Mouse (Mus musculus) stomach, embryonic 16.5 days (tissue): ENCODE data around the gene Milr1. TPM values are rescaled to one million over a fixed set of nuclear protein-coding genes. Genes with fewer than 3 reads are reported as not detected.
"Not testable (repeated sequence)": the region's sequence is repeated elsewhere in the genome, so short reads cannot be mapped to it uniquely, and the experiment has no call there.

Source experiments
- ATAC-seq: fragments of 200-750 bp; cut with Nextera tagmentation; 2 replicates; pipeline ENCODE4 v1.8.0; 2017; ENCODE audit warnings: moderate number of reproducible peaks, moderate TSS enrichment; ENCODE audit not compliant: insufficient read depth, low FRiP score
- H3K27ac ChIP-seq: fragments of 300-500 bp; sonication (generic); 2 replicates; pipeline ENCODE4 v1.5.1; 2014; ENCODE audit warnings: low read length
- H3K27me3 ChIP-seq: fragments of 300-500 bp; sonication (generic); 2 replicates; pipeline ENCODE4 v1.6.1; 2014; ENCODE audit warnings: low read length, control low read depth, mixed read lengths; ENCODE audit not compliant: control insufficient read depth, insufficient read depth
- H3K36me3 ChIP-seq: fragments of 300-500 bp; sonication (generic); 2 replicates; pipeline ENCODE4 v1.6.1; 2014; ENCODE audit warnings: low read length; ENCODE audit not compliant: control insufficient read depth, insufficient read depth
- H3K4me1 ChIP-seq: fragments of 300-500 bp; sonication (generic); 2 replicates; pipeline ENCODE4 v1.6.1; 2014; ENCODE audit warnings: low read length, control low read depth, mixed read lengths; ENCODE audit not compliant: control insufficient read depth, insufficient read depth
- H3K4me2 ChIP-seq: fragments of 300-500 bp; sonication (generic); 2 replicates; pipeline ENCODE4 v1.6.1; 2014; ENCODE audit warnings: low read depth, low read length, mixed read lengths
- H3K4me3 ChIP-seq: fragments of 300-500 bp; sonication (generic); replicated peaks from 2 replicates; pipeline ENCODE4 v1.5.1; 2014; ENCODE audit warnings: mild to moderate bottlenecking, low read length
- H3K9ac ChIP-seq: fragments of 300-500 bp; sonication (generic); 2 replicates; pipeline ENCODE4 v1.6.1; 2014; ENCODE audit warnings: low read length
- H3K9me3 ChIP-seq: fragments of 300-500 bp; sonication (generic); replicated peaks from 2 replicates; pipeline ENCODE4 v1.6.1; 2016; ENCODE audit warnings: low read length, control low read depth; ENCODE audit not compliant: control insufficient read depth
- WGBS: fragments of 180-500 bp; shearing (Covaris S2); extraction: QIAGEN DNeasy Blood & Tissue Kit; methylation state at CpG from one replicate; pipeline ENCODE4 v1.1.7; 2014; 5-methylcytosine and 5-hydroxymethylcytosine counted together
- polyA plus RNA-seq: library from polyadenylated mRNA; unstranded; fragments of >200 nt; fragmentation: Nextera tagmentation; extraction: Ambion mirVana; gene quantifications from 2 replicates; pipeline ENCODE4 v1.2.1, GENCODE M21; 2015

Milr1 gene
- polyA plus RNA-seq, 1 experiment from 2014 or later = 3.1 TPM

- H3K27me3 ChIP-seq, H3K36me3 ChIP-seq, H3K27ac ChIP-seq, H3K9me3 ChIP-seq, H3K4me2 ChIP-seq, ATAC-seq, H3K4me3 ChIP-seq, H3K9ac ChIP-seq, H3K4me1 ChIP-seq: not testable (repeated sequence)
- WGBS = 60% methylated on average over 1 of the region's 1 CpGs
Observed at GRCm38 (mm10) chr11:106807442-106807841, 56.4 kb downstream of the Milr1 start.

DNA sequence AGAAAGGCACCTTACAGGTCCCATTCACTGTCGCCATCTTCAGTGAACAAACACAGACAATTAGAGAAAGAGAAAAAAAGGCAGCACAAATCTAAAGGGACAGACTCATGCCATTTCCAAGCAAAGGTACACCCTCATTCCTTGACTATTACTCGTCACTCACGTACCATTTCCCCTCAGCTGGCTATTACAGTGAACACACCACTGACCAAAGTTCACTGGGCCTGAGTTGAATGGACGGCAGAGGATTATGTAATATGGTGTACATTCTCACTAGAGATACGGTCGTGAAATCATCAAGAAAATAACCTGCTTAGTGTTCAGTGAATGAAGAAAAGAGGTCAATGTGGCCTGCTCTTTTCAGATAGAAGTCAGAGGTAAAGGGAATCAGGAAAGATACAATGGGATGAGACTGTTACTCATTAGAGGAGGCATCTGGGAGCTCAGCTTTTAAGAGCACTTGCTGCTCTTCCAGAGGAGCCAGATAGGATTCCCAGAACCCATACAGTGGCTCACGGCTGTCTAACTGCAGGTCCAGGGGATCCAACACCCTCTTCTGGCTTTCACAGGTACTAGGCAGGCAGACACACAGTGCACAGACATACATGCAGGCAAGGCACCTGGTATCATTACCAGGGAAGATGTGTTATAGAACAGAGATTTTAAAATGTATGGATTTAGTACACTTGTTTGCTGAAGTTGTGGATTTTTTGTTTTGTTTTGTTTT lies 61.5 kb downstream of the Milr1 start:
- Histone ChIP-seq H3K27me3 (no peaks in the 10 kb centered on the region), H3K9me3 (no peaks in the 10 kb centered on the region), H3K9ac (no peak overlapping the region), H3K36me3 (0 out of 2 replicates have a peak, but pooled peaks cover 6% of the 10 kb centered on the region), H3K27ac (no peak overlapping the region), H3K4me2 (no peak overlapping the region), H3K4me1 (no peaks in the 10 kb centered on the region), H3K4me3 (no peak overlapping the region)
- ATAC-seq = no peak
- 86% methylated on average over 7 of the region's 7 CpGs for WGBS

DNA sequence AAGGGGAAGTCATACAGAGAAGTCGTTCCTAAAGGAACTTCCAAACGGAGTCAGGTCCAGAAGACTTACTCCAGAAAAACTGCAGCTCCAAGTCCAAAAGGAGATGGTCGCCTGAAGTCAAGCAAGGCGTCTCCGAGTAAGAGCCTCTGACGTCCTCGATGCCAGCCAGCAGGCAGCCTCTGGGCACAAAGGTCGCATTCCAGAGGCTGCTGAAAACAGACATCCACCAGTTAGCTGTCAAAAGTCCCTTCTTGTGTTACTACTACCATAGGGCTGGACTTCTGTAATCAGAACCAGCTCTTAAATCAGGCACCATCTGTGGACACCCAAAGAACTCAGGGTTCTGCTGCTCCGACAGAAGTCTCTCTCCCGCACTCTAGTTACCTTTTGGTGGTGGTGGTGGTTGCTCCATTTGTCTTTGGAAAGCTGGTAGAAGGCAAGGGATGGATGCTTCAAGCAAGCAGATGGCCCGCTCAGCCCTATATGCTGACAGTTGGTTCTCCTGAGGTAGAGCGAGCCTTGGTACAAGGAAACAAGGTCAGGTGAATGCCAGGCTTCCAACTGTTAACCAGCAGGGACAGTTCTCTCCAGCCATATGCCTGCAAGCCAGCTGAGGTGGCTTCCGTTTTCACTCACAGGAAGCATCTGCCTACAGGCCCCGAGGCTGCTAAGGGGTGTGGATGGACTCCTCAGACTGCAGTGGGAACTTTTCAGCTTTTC lies 63.7 kb downstream of the Milr1 start:
- H3K4me3 ChIP-seq = no peak overlapping the region
- H3K4me1 ChIP-seq = no peaks in the 10 kb centered on the region
- H3K27ac ChIP-seq = no peak overlapping the region
- WGBS = 77% methylated on average over 14 of the region's 14 CpGs
- no peaks in the 10 kb centered on the region for H3K27me3 ChIP-seq
- no peak overlapping the region for H3K9ac ChIP-seq
- ATAC-seq = no peak
- no peak overlapping the region for H3K4me2 ChIP-seq
- 0 out of 2 replicates have a peak, but pooled peaks cover 3% of the 10 kb centered on the region for H3K36me3 ChIP-seq
- H3K9me3 ChIP-seq = no peaks in the 10 kb centered on the region

- H3K9me3 ChIP-seq = no peaks in the 10 kb centered on the region
- no peak for ATAC-seq
- no peak overlapping the region for H3K9ac ChIP-seq
- 84% methylated on average over 2 of the region's 2 CpGs for WGBS
- H3K36me3 ChIP-seq = 0 out of 2 replicates have a peak, but pooled peaks cover 3% of the 10 kb centered on the region
- H3K4me3 ChIP-seq = no peak overlapping the region
- no peaks in the 10 kb centered on the region for H3K27me3 ChIP-seq
- H3K4me2 ChIP-seq = no peak overlapping the region
- H3K4me1 ChIP-seq = no peaks in the 10 kb centered on the region
- H3K27ac ChIP-seq = no peak overlapping the region
Observed at GRCm38 (mm10) chr11:106815331-106815730, 64.3 kb downstream of the Milr1 start.

GRCm38 (mm10) chr11:106815761-106816160 lies 64.7 kb downstream of the Milr1 start:
- no peaks in the 10 kb centered on the region for H3K4me1 ChIP-seq
- WGBS = 77% methylated on average over 2 of the region's 2 CpGs
- H3K4me3 ChIP-seq = no peak overlapping the region
- no peaks in the 10 kb centered on the region for H3K27me3 ChIP-seq
- H3K27ac ChIP-seq = no peak overlapping the region
- H3K4me2 ChIP-seq = no peak overlapping the region
- H3K9me3 ChIP-seq = no peaks in the 10 kb centered on the region
- ATAC-seq = no peak
- H3K9ac ChIP-seq = no peak overlapping the region
- H3K36me3 ChIP-seq = 0 out of 2 replicates have a peak, but pooled peaks cover 3% of the 10 kb centered on the region

GRCm38 (mm10) chr11:106816316-106816715 lies 65.3 kb downstream of the Milr1 start:
- H3K4me2 ChIP-seq = no peak overlapping the region
- H3K9ac ChIP-seq = no peak overlapping the region
- H3K4me3 ChIP-seq = no peak overlapping the region
- no peaks in the 10 kb centered on the region for H3K9me3 ChIP-seq
- H3K27me3 ChIP-seq = no peaks in the 10 kb centered on the region
- 70% methylated on average over 7 of the region's 7 CpGs for WGBS
- no peak overlapping the region for H3K27ac ChIP-seq
- 0 out of 2 replicates have a peak, but pooled peaks cover 3% of the 10 kb centered on the region for H3K36me3 ChIP-seq
- no peaks in the 10 kb centered on the region for H3K4me1 ChIP-seq
- no peak for ATAC-seq

DNA sequence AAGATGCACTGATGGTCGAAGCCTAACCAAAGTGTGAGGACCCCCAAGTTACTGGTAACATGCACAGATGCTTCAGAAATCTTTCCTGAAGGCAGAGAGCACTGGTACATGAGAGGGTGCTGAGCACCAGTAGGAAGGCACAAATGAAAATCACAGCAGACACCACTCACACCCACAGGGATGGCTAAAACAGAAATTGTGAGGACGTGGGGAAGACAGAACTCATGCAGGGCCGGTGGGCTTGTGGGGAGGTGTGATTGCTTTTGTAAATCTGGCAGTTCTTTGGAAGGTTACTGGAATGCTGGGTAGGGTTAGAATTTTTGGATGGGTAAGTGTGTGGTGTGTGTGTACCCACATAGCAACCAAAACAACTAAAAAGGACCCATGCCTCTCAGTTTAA lies 66.1 kb downstream of the Milr1 start:
- 0 out of 2 replicates have a peak, but pooled peaks cover 3% of the 10 kb centered on the region for H3K36me3 ChIP-seq
- H3K9me3 ChIP-seq = no peaks in the 10 kb centered on the region
- no peak overlapping the region for H3K27ac ChIP-seq
- no peak for ATAC-seq
- no peak overlapping the region for H3K4me3 ChIP-seq
- no peak overlapping the region for H3K4me2 ChIP-seq
- 90% methylated on average over 3 of the region's 3 CpGs for WGBS
- no peaks in the 10 kb centered on the region for H3K27me3 ChIP-seq
- no peaks in the 10 kb centered on the region for H3K4me1 ChIP-seq
- no peak overlapping the region for H3K9ac ChIP-seq

- Histone ChIP-seq H3K4me1 (no peaks in the 10 kb centered on the region), H3K9me3 (no peaks in the 10 kb centered on the region), H3K27me3 (no peaks in the 10 kb centered on the region), H3K36me3 (0 out of 2 replicates have a peak, but pooled peaks cover 3% of the 10 kb centered on the region), H3K4me3 (no peak overlapping the region), H3K4me2 (no peak overlapping the region), H3K27ac (no peak overlapping the region), H3K9ac (no peak overlapping the region)
- 77% methylated on average over 6 of the region's 6 CpGs for WGBS
- ATAC-seq = no peak
Observed at GRCm38 (mm10) chr11:106817808-106818207, 66.8 kb downstream of the Milr1 start.

GRCm38 (mm10) chr11:106818341-106818740 lies 67.3 kb downstream of the Milr1 start:
- Histone ChIP-seq H3K4me2 (no peak overlapping the region), H3K27me3 (no peaks in the 10 kb centered on the region), H3K9ac (no peak overlapping the region), H3K4me3 (no peak overlapping the region), H3K4me1 (no peaks in the 10 kb centered on the region), H3K9me3 (no peaks in the 10 kb centered on the region), H3K27ac (peak overlapping the region; percentile 15; the same call in 1 of the 2 replicates), H3K36me3 (0 out of 2 replicates have a peak, but pooled peaks cover 3% of the 10 kb centered on the region)
- no peak; the same call in 1 of the 2 replicates for ATAC-seq
- WGBS = 50% methylated on average over 9 of the region's 9 CpGs
